Comparison of ENCODE assay signal across 8 mouse cellular contexts in genomic region chr14:59627823-59628222, GRCm38 (mm10). TPM values are rescaled to one million over a fixed set of nuclear protein-coding genes. Genes with fewer than 3 reads are reported as not detected.
DNase-seq lines count a peak whose midpoint lies in the region; ATAC-seq and TF ChIP-seq lines count a peak whose summit lies in the region.

No protein-coding gene starts in this region.

- intact Hi-C loops in gastrocnemius, adult 2 months (cut with DNase I): loop anchor here (2.0 kb wide), 3 partner anchors 29 to 93 kb away; no protein-coding TSS in a partner anchor
- intact Hi-C loops in gastrocnemius, postnatal 36 days (cut with DNase I): loop anchor here (2.0 to 5.0 kb wide), 2 partner anchors 49 to 91 kb away; no protein-coding TSS in a partner anchor

- peaks cover 35% of the 10 kb centered on the region for H3K4me1 ChIP-seq in hindbrain, embryonic 12.5 days
- H3K4me1 ChIP-seq in stomach, embryonic 16.5 days (ENCODE audit: control insufficient read depth, insufficient read depth, low read length): peaks cover 7% of the 10 kb centered on the region; the same call in 1 of the 2 replicates

- no peak for TF ChIP-seq CTCF in gastrocnemius, adult 2 months (IDR thresholded peaks at IDR 0.05)
- TF ChIP-seq CTCF in brain, embryonic 14.5 days (IDR thresholded peaks at IDR 0.05; ENCODE audit: borderline replicate concordance, extremely low read depth, insufficient read depth, insufficient read length): no peak

- no peak for TF ChIP-seq POLR2A in brain, embryonic 14.5 days (IDR thresholded peaks at IDR 0.05; ENCODE audit: borderline replicate concordance, extremely low read depth, insufficient read depth, insufficient read length, poor library complexity, severe bottlenecking)

- no peaks in the 10 kb centered on the region for H3K9me3 ChIP-seq in hindbrain, embryonic 12.5 days (replicated peaks)
- no peaks in the 10 kb centered on the region for H3K9me3 ChIP-seq in stomach, embryonic 16.5 days (replicated peaks; ENCODE audit: control insufficient read depth, low read length)

- 44% methylated on average over 7 of the region's 7 CpGs for WGBS in hindbrain, embryonic 12.5 days
- WGBS in stomach, embryonic 16.5 days: 34% methylated on average over 7 of the region's 7 CpGs

- peak overlapping the region; percentile 67 for H3K4me2 ChIP-seq in hindbrain, embryonic 12.5 days (replicated peaks)
- peak overlapping the region; percentile 79 for H3K4me2 ChIP-seq in stomach, embryonic 16.5 days (ENCODE audit: low read depth, low read length)

- H3K9ac ChIP-seq in hindbrain, embryonic 12.5 days: peak overlapping the region; percentile 45
- H3K9ac ChIP-seq in stomach, embryonic 16.5 days (ENCODE audit: low read length): 0 out of 2 replicates have a peak overlapping the region, but pooled peaks have one; percentile 36

- no peak for ATAC-seq in hindbrain, embryonic 12.5 days (ENCODE audit: low FRiP score)
- ATAC-seq in stomach, embryonic 16.5 days (ENCODE audit: insufficient read depth, low FRiP score): no peak

- peaks cover 34% of the 10 kb centered on the region for H3K27me3 ChIP-seq in hindbrain, embryonic 12.5 days
- H3K27me3 ChIP-seq in stomach, embryonic 16.5 days (ENCODE audit: control insufficient read depth, insufficient read depth, low read length): 0 out of 2 replicates have a peak, but pooled peaks cover 1% of the 10 kb centered on the region

- 0 out of 2 replicates have a peak, but pooled peaks cover 2% of the 10 kb centered on the region for H3K36me3 ChIP-seq in hindbrain, embryonic 12.5 days
- H3K36me3 ChIP-seq in stomach, embryonic 16.5 days (ENCODE audit: control insufficient read depth, insufficient read depth, low read length): no peaks in the 10 kb centered on the region

- DNase-seq in gastrocnemius, adult 2 months: peak; percentile 67
- no peak for DNase-seq in gastrocnemius, postnatal 36 days
- peak; percentile 86 for DNase-seq in brain, embryonic 14.5 days (ENCODE audit: low read depth)
- DNase-seq in lung, postnatal 4 days: peak; percentile 45 to 84
- no peak for DNase-seq in adrenal gland, adult 2 months
- no peak for DNase-seq in urinary bladder, adult 2 months (ENCODE audit: low spot score)

- H3K4me3 ChIP-seq in gastrocnemius, adult 2 months: peak overlapping the region; percentile 79
- peak overlapping the region; percentile 60 for H3K4me3 ChIP-seq in hindbrain, embryonic 12.5 days
- peak overlapping the region; percentile 64 for H3K4me3 ChIP-seq in stomach, embryonic 16.5 days (replicated peaks; ENCODE audit: low read length)

- peak overlapping the region; percentile 95 for H3K27ac ChIP-seq in gastrocnemius, adult 2 months
- H3K27ac ChIP-seq in hindbrain, embryonic 12.5 days: peak overlapping the region; percentile 48
- no peak overlapping the region for H3K27ac ChIP-seq in stomach, embryonic 16.5 days (ENCODE audit: low read length)

RNA-seq across cellular contexts. Expression of gene Shisa2, which starts 2.7 kb away (rescaled TPM):
- total RNA-seq in gastrocnemius, adult 2 months (2021): 10 to 100 TPM; 70.6 to 96.6 TPM
- total RNA-seq in gastrocnemius, postnatal 36 days (2021): 10 to 100 TPM; 53.5 to 76.6 TPM
- 12.2 and 20.9 TPM in 2 replicates for polyA plus RNA-seq in brain, embryonic 14.5 days (2012; rRNA removed)
- 22.4 and 27.9 TPM in 2 replicates for polyA plus RNA-seq in hindbrain, embryonic 12.5 days (2016; fragmentation: Nextera tagmentation; extraction: Ambion mirVana)
- 3.7 and 5.4 TPM in 2 replicates for polyA plus RNA-seq in stomach, embryonic 16.5 days (2015; fragmentation: Nextera tagmentation; extraction: Ambion mirVana)
- 1 to 10 TPM in 1 of 2 experiments, under 1 TPM in 1; 0.72 to 1.3 TPM for total RNA-seq in adrenal gland, adult 2 months (2021)
- polyA plus RNA-seq in adrenal gland, adult 2 months (2012; rRNA removed): 3.4 and 3.9 TPM in 2 replicates
- 1.9 and 2.2 TPM in 2 replicates for polyA plus RNA-seq in urinary bladder, adult 2 months (2012; rRNA removed)

RNA-seq across cellular contexts. Expression of gene Cdadc1, which starts 30.1 kb away (rescaled TPM):
- total RNA-seq in gastrocnemius, adult 2 months (2021): 10 to 100 TPM; 29.4 to 36.3 TPM
- total RNA-seq in gastrocnemius, postnatal 36 days (2021): 10 to 100 TPM; 29.3 to 38.0 TPM
- 12.8 and 15.5 TPM in 2 replicates for polyA plus RNA-seq in brain, embryonic 14.5 days (2012; rRNA removed)
- 34.1 and 35.2 TPM in 2 replicates for polyA plus RNA-seq in hindbrain, embryonic 12.5 days (2016; fragmentation: Nextera tagmentation; extraction: Ambion mirVana)
- 31.0 and 37.3 TPM in 2 replicates for polyA plus RNA-seq in stomach, embryonic 16.5 days (2015; fragmentation: Nextera tagmentation; extraction: Ambion mirVana)
- total RNA-seq in adrenal gland, adult 2 months (2021): 10 to 100 TPM; 55.9 to 68.2 TPM
- polyA plus RNA-seq in adrenal gland, adult 2 months (2012; rRNA removed): 2.2 and 3.7 TPM in 2 replicates
- polyA plus RNA-seq in urinary bladder, adult 2 months (2012; rRNA removed): 15.8 and 22.0 TPM in 2 replicates

Comparison
In these comparisons a context has a peak if more than half of its experiments do, and no peak if none do; other contexts are left out.
1. DNase-seq: peak in gastrocnemius, adult 2 months (single experiment), brain, embryonic 14.5 days (single experiment) and lung, postnatal 4 days (2 of 2); none in gastrocnemius, postnatal 36 days (0 of 2), adrenal gland, adult 2 months (single experiment) and urinary bladder, adult 2 months (single experiment).
2. Peak in every context shown above with its lines, with median percentiles within 50 percentile points of each other: H3K4me3 ChIP-seq.